Mouse (Mus musculus) cerebellum, postnatal 36 days (tissue): ENCODE results near the gene Ackr3.

Experiments
- DNase-seq, 2 experiments: peaks; one replicate each; pipeline ENCODE4 v3.0.0; 2021 to 2022; ENCODE audit warnings: mixed read lengths in 2 of 2

Ackr3 gene

GRCm38 (mm10) chr1:90260704-90261581 lies 57.2 kb downstream of the Ackr3 start:
- DNase-seq = no peak

GRCm38 (mm10) chr1:90262380-90262779 lies 58.6 kb downstream of the Ackr3 start:
- no peak for DNase-seq
